Mouse (Mus musculus): ENCODE measurements around the gene Dusp22.

- TF ChIP-seq GATA1 (IDR thresholded peaks at IDR 0.05; ENCODE audit: low read length) (no peak), TAL1 (IDR thresholded peaks at IDR 0.05; ENCODE audit: low read length) (no peak)
Observed at GRCm38 (mm10) chr13:30749557-30750141, 89.8 kb downstream of the Dusp22 start.
